Mouse (Mus musculus): ENCODE measurements around the gene Ccn2.

The Ccn2 gene

DNA sequence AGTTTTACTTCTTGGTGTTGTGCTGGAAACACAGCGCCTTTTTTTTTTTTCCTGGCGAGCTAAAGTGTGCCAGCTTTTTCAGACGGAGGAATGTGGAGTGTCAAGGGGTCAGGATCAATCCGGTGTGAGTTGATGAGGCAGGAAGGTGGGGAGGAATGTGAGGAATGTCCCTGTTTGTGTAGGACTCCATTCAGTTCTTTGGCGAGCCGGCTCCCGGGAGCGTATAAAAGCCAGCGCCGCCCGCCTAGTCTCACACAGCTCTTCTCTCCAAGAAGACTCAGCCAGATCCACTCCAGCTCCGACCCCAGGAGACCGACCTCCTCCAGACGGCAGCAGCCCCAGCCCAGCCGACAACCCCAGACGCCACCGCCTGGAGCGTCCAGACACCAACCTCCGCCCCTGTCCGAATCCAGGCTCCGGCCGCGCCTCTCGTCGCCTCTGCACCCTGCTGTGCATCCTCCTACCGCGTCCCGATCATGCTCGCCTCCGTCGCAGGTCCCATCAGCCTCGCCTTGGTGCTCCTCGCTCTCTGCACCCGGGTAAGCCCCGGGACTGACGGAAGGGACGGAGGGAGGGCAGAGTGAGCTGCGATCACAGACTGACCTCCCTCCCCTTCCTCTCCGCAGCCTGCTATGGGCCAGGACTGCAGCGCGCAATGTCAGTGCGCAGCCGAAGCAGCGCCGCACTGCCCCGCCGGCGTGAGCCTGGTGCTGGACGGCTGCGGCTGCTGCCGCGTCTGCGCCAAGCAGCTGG lies at the start of gene Ccn2:
Gene Ccn2, plus strand, starts transcription at position 193 of the 753 bp plus-strand sequence.
- peak; percentile 20 for DNase-seq (ENCODE audit: low spot score in 2 of 2)

- DNase-seq (ENCODE audit: low spot score in 2 of 2) = no peak
These were observed 42.4 kb upstream of the Ccn2 start for GRCm38 (mm10) chr10:24552870-24553269.

DNA sequence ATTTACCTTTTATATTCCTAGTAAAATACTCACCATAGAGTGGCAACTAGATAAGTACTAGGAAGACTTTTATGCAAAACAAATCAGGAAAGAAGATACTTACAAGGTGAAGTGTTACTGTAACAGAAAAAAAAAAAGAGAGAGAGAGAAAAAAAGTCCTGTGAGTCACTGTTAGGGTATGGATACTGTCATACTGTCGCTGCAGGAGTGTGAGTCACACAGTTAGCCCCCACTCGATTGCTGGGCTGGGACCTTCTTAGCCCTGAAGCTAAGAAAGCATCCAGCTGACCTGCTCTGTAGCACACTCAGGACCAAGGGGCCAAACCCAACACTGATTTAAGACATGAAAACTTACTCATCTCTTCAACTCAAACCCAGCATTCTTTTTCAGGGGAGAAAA lies 41.2 kb upstream of the Ccn2 start:
- DNase-seq (ENCODE audit: low spot score in 2 of 2) = no peak

DNA sequence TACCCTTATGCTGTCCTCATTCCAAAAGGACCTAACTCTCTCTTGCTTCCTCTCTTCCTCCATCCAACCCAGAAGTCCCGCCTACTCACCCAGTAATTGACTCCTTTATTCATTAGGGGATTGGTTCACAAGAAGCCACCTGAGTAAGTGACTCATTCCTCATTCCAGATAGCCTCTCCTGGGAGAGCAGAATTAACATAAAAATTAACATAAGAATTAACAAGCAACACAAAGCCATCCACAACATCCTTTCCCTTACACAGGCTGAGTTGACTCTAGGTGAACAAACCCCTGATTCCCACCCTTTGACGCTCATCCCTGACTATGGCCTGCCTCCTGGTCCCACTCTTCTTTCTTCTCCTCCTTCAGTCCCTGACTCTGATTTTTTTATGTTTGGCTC lies 36.9 kb upstream of the Ccn2 start:
- no peak for DNase-seq (ENCODE audit: low spot score in 2 of 2)

- no peak for DNase-seq (ENCODE audit: low spot score in 2 of 2)
These were observed 25.4 kb upstream of the Ccn2 start for GRCm38 (mm10) chr10:24569691-24570420.

GRCm38 (mm10) chr10:24572044-24572960 lies 22.9 kb upstream of the Ccn2 start:
- no peak for DNase-seq (ENCODE audit: low spot score in 2 of 2)

- no peak for DNase-seq (ENCODE audit: low spot score in 2 of 2)
These were observed 21.8 kb upstream of the Ccn2 start for GRCm38 (mm10) chr10:24573484-24573883.

DNA sequence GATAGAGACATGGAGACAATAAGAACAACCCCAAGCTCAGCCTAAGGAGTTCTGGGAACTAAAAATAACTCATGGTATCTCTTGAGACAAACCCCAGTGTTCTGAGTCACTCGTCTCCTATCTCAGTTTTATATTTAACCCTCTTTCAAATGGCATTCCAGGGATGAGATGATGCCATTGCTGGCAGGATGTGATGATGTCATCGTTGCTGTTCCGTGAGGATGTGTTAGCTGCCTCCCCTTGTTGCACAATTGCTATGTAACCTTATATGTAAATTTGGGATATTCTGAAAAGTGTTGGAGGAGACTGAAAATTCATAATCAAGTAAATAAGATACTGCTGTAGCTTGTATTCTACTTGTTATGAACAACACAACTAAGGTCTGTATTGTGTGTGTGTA lies 14.2 kb upstream of the Ccn2 start:
- DNase-seq (ENCODE audit: low spot score in 2 of 2) = no peak

- no peak for DNase-seq (ENCODE audit: low spot score in 2 of 2)
These were observed 6.4 kb upstream of the Ccn2 start for GRCm38 (mm10) chr10:24588824-24589223.

- DNase-seq (ENCODE audit: low spot score in 2 of 2) = no peak
These were observed 6.0 kb upstream of the Ccn2 start for GRCm38 (mm10) chr10:24589238-24589637.

DNA sequence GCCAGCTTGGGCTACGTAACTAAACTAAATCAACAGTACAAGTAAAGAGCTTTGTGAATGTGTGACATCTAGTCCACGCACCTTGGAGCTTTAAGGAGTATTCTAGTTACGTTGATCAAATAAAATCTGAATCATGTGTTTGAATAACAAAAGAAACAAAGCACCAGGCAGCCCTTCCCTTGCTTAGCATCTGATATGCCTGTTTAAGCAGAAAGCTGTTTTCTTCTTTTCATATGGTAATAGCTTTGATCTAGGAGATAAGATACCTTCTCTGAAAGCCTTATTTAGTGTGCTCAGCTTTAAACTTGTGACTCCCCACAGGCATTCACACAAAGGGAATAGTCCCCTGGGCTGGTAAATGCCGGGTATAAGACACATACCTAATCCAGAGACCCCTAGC lies 4.7 kb upstream of the Ccn2 start:
- no peak for DNase-seq (ENCODE audit: low spot score in 2 of 2)

DNA sequence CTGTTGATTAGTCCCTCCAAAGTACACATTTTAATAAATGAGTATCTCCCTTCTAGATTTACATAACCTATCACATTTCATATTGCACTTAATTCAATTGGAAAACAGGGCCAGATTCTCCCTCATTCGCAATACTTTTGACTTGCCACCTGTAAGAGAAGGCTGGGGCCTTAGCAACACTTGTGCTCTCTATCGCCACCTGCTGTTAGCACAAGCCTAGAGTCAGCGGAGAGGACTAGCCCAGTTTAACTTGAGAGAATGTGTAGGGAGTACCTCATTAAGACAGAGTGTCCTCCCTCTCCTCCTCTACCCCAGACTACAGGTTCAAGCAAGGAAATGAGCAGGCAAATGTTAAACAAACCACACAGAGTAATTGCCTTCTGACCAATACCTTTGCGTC lies 4.1 kb upstream of the Ccn2 start:
- peak; percentile 55 to 61 for DNase-seq (ENCODE audit: low spot score in 2 of 2)

GRCm38 (mm10) chr10:24591741-24592140 lies 3.5 kb upstream of the Ccn2 start:
- DNase-seq (ENCODE audit: low spot score in 2 of 2) = no peak

GRCm38 (mm10) chr10:24592318-24592717 lies 2.9 kb upstream of the Ccn2 start:
- DNase-seq (ENCODE audit: low spot score in 2 of 2) = no peak

GRCm38 (mm10) chr10:24592969-24593368 lies 2.3 kb upstream of the Ccn2 start:
- DNase-seq (ENCODE audit: low spot score in 2 of 2) = no peak

GRCm38 (mm10) chr10:24593556-24593955 lies 1.7 kb upstream of the Ccn2 start:
- no peak for DNase-seq (ENCODE audit: low spot score in 2 of 2)

DNA sequence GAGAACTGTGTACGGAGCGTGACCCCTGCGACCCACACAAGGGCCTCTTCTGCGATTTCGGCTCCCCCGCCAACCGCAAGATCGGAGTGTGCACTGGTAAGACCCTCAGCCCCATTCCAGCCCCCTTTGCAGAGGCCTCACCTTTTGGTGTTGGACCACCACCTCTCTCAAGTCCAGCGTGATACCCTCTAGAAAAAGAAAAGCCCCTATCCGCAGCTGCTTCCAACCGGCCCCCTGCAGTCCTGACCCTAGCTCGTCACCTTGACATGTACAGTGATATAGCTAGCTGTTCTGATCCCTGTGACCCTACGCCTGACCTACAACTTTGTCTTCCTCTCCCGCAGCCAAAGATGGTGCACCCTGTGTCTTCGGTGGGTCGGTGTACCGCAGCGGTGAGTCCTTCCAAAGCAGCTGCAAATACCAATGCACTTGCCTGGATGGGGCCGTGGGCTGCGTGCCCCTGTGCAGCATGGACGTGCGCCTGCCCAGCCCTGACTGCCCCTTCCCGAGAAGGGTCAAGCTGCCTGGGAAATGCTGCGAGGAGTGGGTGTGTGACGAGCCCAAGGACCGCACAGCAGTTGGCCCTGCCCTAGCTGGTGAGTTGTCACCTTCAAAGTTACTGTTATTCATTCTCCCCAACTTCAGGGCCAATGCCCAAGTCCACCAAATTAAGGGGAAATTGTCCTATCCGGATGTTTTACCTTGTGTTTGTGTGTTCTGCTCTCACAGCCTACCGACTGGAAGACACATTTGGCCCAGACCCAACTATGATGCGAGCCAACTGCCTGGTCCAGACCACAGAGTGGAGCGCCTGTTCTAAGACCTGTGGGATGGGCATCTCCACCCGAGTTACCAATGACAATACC lies 994 bp downstream of the Ccn2 start:
- no peak for DNase-seq (ENCODE audit: low spot score in 2 of 2)

DNA sequence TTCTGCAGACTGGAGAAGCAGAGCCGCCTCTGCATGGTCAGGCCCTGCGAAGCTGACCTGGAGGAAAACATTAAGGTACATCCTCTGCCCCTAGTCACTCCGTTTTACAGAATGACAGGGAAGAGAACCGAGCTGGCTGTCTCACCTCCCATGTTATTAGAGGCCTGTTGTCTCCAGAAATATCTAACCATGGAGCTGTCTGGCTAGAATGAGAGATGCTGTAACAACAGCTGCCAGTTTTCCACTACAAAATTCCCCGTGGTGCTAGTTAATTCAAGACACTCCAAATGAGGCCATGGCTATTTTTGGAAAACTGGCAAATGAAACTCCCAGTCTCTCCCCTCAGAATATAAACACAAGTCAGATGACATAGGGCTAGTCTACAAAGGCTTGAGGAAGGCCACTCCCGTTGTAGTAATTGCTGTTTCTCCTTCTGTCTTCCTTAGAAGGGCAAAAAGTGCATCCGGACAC lies 1.7 kb downstream of the Ccn2 start:
- no peak for DNase-seq (ENCODE audit: low spot score in 2 of 2)

DNA sequence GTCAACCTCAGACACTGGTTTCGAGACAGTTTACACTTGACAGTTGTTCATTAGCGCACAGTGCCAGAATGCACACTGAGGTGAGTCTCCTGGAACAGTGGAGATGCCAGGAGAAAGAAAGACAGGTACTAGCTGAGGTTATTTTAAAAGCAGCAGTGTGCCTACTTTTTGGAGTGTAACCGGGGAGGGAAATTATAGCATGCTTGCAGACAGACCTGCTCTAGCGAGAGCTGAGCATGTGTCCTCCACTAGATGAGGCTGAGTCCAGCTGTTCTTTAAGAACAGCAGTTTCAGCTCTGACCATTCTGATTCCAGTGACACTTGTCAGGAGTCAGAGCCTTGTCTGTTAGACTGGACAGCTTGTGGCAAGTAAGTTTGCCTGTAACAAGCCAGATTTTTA lies 2.5 kb downstream of the Ccn2 start:
- no peak for DNase-seq (ENCODE audit: low spot score in 2 of 2)

- DNase-seq (ENCODE audit: low spot score in 2 of 2) = no peak
These were observed 3.5 kb downstream of the Ccn2 start for GRCm38 (mm10) chr10:24598693-24599092.

DNA sequence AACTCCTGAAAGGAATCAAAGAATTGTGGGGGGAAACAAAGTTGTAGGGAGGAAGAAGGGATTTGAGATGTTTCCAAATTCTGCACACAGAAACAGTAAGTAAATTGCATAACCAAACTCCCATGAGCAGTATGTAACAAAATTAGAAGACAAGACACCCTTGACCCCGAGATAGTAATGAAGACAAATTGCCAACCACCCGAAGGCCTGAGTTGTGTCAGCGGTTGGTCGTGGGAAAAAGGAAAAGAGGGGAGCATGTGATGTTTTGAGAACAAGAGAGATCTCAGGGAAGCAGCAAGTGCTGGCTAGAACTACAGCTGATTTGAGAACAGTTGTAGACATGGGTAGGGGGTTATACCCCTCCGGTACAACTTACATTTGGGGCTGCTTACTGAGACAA lies 4.6 kb downstream of the Ccn2 start:
- no peak for DNase-seq (ENCODE audit: low spot score in 2 of 2)
